Mouse (Mus musculus): ENCODE data around the gene Ptrh2.

GRCm38 (mm10) chr11:86652578-86652979 lies 31.2 kb upstream of the Ptrh2 start:
- TF ChIP-seq TCF12 (IDR thresholded peaks at IDR 0.05; ENCODE audit: low read depth, low read length), result 0 out of 2 replicates have a peak, but pooled peaks have one; percentile 41
- no peak for TF ChIP-seq ZC3H11A (IDR thresholded peaks at IDR 0.05; ENCODE audit: low read depth, low read length)
- TF ChIP-seq ZNF384 (IDR thresholded peaks at IDR 0.05; ENCODE audit: low read depth, low read length), result peak; percentile 91

Measured in CH12.LX (cell line).